Mouse (Mus musculus) ES-Bruce4 (cell line): ENCODE measurements around the gene Mrpl33.
A peak's percentile ranks its signal among the peaks of the same experiment; 100 is the strongest.

Experiments used
- CTCF ChIP-seq: IDR thresholded peaks from one replicate; pipeline ENCODE4 v1.8.1; 2011; ENCODE audit warnings: low read depth, low read length
- EP300 ChIP-seq: IDR thresholded peaks from 2 replicates; pipeline ENCODE4 v1.6.1; 2011; ENCODE audit warnings: low read depth, low read length; ENCODE audit not compliant: insufficient read depth

DNA sequence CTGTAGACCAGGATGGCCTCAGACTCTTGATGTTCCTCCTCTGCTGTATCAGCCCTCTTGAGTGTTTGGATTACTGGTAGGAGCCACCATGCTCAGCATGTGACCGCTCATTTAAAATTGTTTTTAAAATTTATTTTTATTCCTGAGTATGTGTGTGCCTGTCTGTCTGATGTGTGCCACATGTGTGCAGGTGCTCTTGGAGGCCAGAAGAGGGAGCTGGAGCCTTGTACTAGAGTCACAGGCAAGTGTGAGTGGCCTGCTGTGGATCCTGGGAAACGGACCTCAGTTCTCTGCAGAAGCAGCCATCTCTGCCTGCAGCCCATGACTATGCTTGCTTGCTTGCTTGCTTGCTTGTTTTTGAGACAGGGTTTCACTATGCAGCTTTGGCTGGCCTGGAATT is 2.4 kb downstream of the Mrpl33 start:
- TF ChIP-seq EP300 (no peak), CTCF (peak; percentile 69)
